Mouse (Mus musculus): Measurements from ENCODE around the gene Mid1. TPM values are rescaled to one million over a fixed set of nuclear protein-coding genes. Genes with fewer than 3 reads are reported as not detected.

Mid1 gene
- total RNA-seq, 1 experiment, result 201 TPM

GRCm38 (mm10) chrX:169868223-169868622 lies 183.2 kb downstream of the Mid1 start:
- no peaks in the 10 kb centered on the region for H3K9me3 ChIP-seq (ENCODE audit: control insufficient read depth, insufficient read depth, low read depth, low read length)
- H3K27ac ChIP-seq (ENCODE audit: insufficient read depth, low read depth, low read length, poor library complexity, severe bottlenecking), result no peak overlapping the region
- TF ChIP-seq ZC3H11A (IDR thresholded peaks at IDR 0.05; ENCODE audit: borderline replicate concordance, low read depth, low read length) (no peak), CHD2 (IDR thresholded peaks at IDR 0.05; ENCODE audit: low read depth, low read length) (no peak), HCFC1 (IDR thresholded peaks at IDR 0.05; ENCODE audit: borderline replicate concordance, insufficient read depth, low read length) (no peak), MAFK (IDR thresholded peaks at IDR 0.05; ENCODE audit: insufficient read depth, low read depth, low read length) (no peak), ZNF384 (IDR thresholded peaks at IDR 0.05; ENCODE audit: low read depth, low read length) (no peak)
- H3K4me3 ChIP-seq (ENCODE audit: insufficient read depth in 1 of 2, low read depth in 1 of 2, low read length in 2 of 2, poor library complexity in 1 of 2, severe bottlenecking in 1 of 2), result no peak overlapping the region
- H3K4me1 ChIP-seq (ENCODE audit: control insufficient read depth in 2 of 2, insufficient read depth in 2 of 2, low read length in 2 of 2, poor library complexity in 1 of 2), result no peaks in the 10 kb centered on the region
- H3K36me3 ChIP-seq (ENCODE audit: control insufficient read depth, insufficient read depth, low read length, poor library complexity, severe bottlenecking), result no peaks in the 10 kb centered on the region
- in situ Hi-C loops (cut with MboI; ENCODE audit: low sequenced_read_pairs in 2 of 2, unreplicated experiment in 2 of 2), result no loop called here
- no peak overlapping the region for H3K9ac ChIP-seq (ENCODE audit: insufficient read depth, low read depth, low read length, poor library complexity, severe bottlenecking)
- no peak for DNase-seq (ENCODE audit: low read depth, low spot score)

- Histone ChIP-seq H3K4me1 (ENCODE audit: control insufficient read depth in 2 of 2, insufficient read depth in 2 of 2, low read length in 2 of 2, poor library complexity in 1 of 2) (no peaks in the 10 kb centered on the region), H3K36me3 (ENCODE audit: control insufficient read depth, insufficient read depth, low read length, poor library complexity, severe bottlenecking) (no peaks in the 10 kb centered on the region), H3K27ac (ENCODE audit: insufficient read depth, low read depth, low read length, poor library complexity, severe bottlenecking) (no peak overlapping the region), H3K9me3 (ENCODE audit: control insufficient read depth, insufficient read depth, low read depth, low read length) (no peaks in the 10 kb centered on the region), H3K4me3 (ENCODE audit: insufficient read depth in 1 of 2, low read depth in 1 of 2, low read length in 2 of 2, poor library complexity in 1 of 2, severe bottlenecking in 1 of 2) (no peak overlapping the region), H3K9ac (ENCODE audit: insufficient read depth, low read depth, low read length, poor library complexity, severe bottlenecking) (no peak overlapping the region)
- in situ Hi-C loops (cut with MboI; ENCODE audit: low sequenced_read_pairs in 2 of 2, unreplicated experiment in 2 of 2), result no loop called here
- DNase-seq (ENCODE audit: low read depth, low spot score), result no peak
- TF ChIP-seq ZC3H11A (IDR thresholded peaks at IDR 0.05; ENCODE audit: borderline replicate concordance, low read depth, low read length) (no peak), ZNF384 (IDR thresholded peaks at IDR 0.05; ENCODE audit: low read depth, low read length) (no peak)
Observed at GRCm38 (mm10) chrX:169874475-169874874, 189.5 kb downstream of the Mid1 start.

GRCm38 (mm10) chrX:169879481-169880362 lies 194.7 kb downstream of the Mid1 start:
- Histone ChIP-seq H3K9ac (ENCODE audit: insufficient read depth, low read depth, low read length, poor library complexity, severe bottlenecking) (peak overlapping the region; percentile 13), H3K9me3 (ENCODE audit: control insufficient read depth, insufficient read depth, low read depth, low read length) (no peaks in the 10 kb centered on the region), H3K4me3 (ENCODE audit: insufficient read depth in 1 of 2, low read depth in 1 of 2, low read length in 2 of 2, poor library complexity in 1 of 2, severe bottlenecking in 1 of 2) (peak overlapping the region; percentile 45 to 73), H3K27ac (ENCODE audit: insufficient read depth, low read depth, low read length, poor library complexity, severe bottlenecking) (no peak overlapping the region; the same call in 1 of the 2 replicates), H3K4me1 (ENCODE audit: control insufficient read depth in 2 of 2, insufficient read depth in 2 of 2, low read length in 2 of 2, poor library complexity in 1 of 2) (no peaks in the 10 kb centered on the region), H3K36me3 (ENCODE audit: control insufficient read depth, insufficient read depth, low read length, poor library complexity, severe bottlenecking) (no peaks in the 10 kb centered on the region)
- in situ Hi-C loops (cut with MboI; ENCODE audit: low sequenced_read_pairs in 2 of 2, unreplicated experiment in 2 of 2), result no loop called here
- no peak for DNase-seq (ENCODE audit: low read depth, low spot score)
- TF ChIP-seq ZNF384 (IDR thresholded peaks at IDR 0.05; ENCODE audit: low read depth, low read length), result no peak
- TF ChIP-seq HCFC1 (IDR thresholded peaks at IDR 0.05; ENCODE audit: borderline replicate concordance, insufficient read depth, low read length), result no peak
- TF ChIP-seq ZC3H11A (IDR thresholded peaks at IDR 0.05; ENCODE audit: borderline replicate concordance, low read depth, low read length), result no peak
- TF ChIP-seq CHD2 (IDR thresholded peaks at IDR 0.05; ENCODE audit: low read depth, low read length), result no peak
- no peak for TF ChIP-seq MAFK (IDR thresholded peaks at IDR 0.05; ENCODE audit: insufficient read depth, low read depth, low read length)

- DNase-seq (ENCODE audit: low read depth, low spot score), result no peak
- TF ChIP-seq HCFC1 (IDR thresholded peaks at IDR 0.05; ENCODE audit: borderline replicate concordance, insufficient read depth, low read length), result no peak
- no peak for TF ChIP-seq ZC3H11A (IDR thresholded peaks at IDR 0.05; ENCODE audit: borderline replicate concordance, low read depth, low read length)
- TF ChIP-seq ZNF384 (IDR thresholded peaks at IDR 0.05; ENCODE audit: low read depth, low read length), result no peak
- no peak for TF ChIP-seq CHD2 (IDR thresholded peaks at IDR 0.05; ENCODE audit: low read depth, low read length)
- TF ChIP-seq MAFK (IDR thresholded peaks at IDR 0.05; ENCODE audit: insufficient read depth, low read depth, low read length), result no peak
- no peak overlapping the region for H3K9ac ChIP-seq (ENCODE audit: insufficient read depth, low read depth, low read length, poor library complexity, severe bottlenecking)
- H3K4me3 ChIP-seq (ENCODE audit: insufficient read depth in 1 of 2, low read depth in 1 of 2, low read length in 2 of 2, poor library complexity in 1 of 2, severe bottlenecking in 1 of 2), result peak overlapping the region; percentile 45 to 73; a peak in 3 of 4 replicates
- no peaks in the 10 kb centered on the region for H3K36me3 ChIP-seq (ENCODE audit: control insufficient read depth, insufficient read depth, low read length, poor library complexity, severe bottlenecking)
- H3K4me1 ChIP-seq (ENCODE audit: control insufficient read depth in 2 of 2, insufficient read depth in 2 of 2, low read length in 2 of 2, poor library complexity in 1 of 2), result no peaks in the 10 kb centered on the region
- H3K27ac ChIP-seq (ENCODE audit: insufficient read depth, low read depth, low read length, poor library complexity, severe bottlenecking), result no peak overlapping the region
- in situ Hi-C loops (cut with MboI; ENCODE audit: low sequenced_read_pairs in 2 of 2, unreplicated experiment in 2 of 2), result no loop called here
- H3K9me3 ChIP-seq (ENCODE audit: control insufficient read depth, insufficient read depth, low read depth, low read length), result no peaks in the 10 kb centered on the region
Observed at GRCm38 (mm10) chrX:169880363-169880711, 195.3 kb downstream of the Mid1 start.
